Mouse (Mus musculus): ENCODE measurements around the gene Fgfr2. TPM values are rescaled to one million over a fixed set of nuclear protein-coding genes. Genes with fewer than 3 reads are reported as not detected.

The Fgfr2 gene
- polyA plus RNA-seq, 1 experiment from 2014 or later = 34.1 TPM

GRCm38 (mm10) chr7:130773914-130774630 lies 2349.1 kb downstream of the Fgfr2 start, which contains the start of gene Btbd16:
Btbd16 (plus strand) TSS chr7:130774069.
- H3K4me2 ChIP-seq = no peak within 1 kb of the TSS
- H3K9me3 ChIP-seq (replicated peaks) = no peaks in the 10 kb centered on the region
- H3K4me3 ChIP-seq = no peak within 1 kb of the TSS
- WGBS = 45% methylated on average over 9 of the region's 9 CpGs
- H3K4me1 ChIP-seq (replicated peaks) = peaks cover 9% of the 10 kb centered on the region
- H3K36me3 ChIP-seq = no peaks in the 10 kb centered on the region
- H3K27ac ChIP-seq (ENCODE audit: poor library complexity, severe bottlenecking) = no peak within 1 kb of the TSS
- peak; percentile 18; the same call in 1 of the 2 replicates for ATAC-seq (ENCODE audit: insufficient number of reproducible peaks, low FRiP score)
- H3K9ac ChIP-seq = no peak within 1 kb of the TSS
- no peaks in the 10 kb centered on the region for H3K27me3 ChIP-seq (replicated peaks)

- Histone ChIP-seq H3K27me3 (replicated peaks) (no peaks in the 10 kb centered on the region), H3K27ac (ENCODE audit: poor library complexity, severe bottlenecking) (no peak overlapping the region), H3K4me2 (no peak overlapping the region), H3K4me3 (no peak overlapping the region), H3K9ac (no peak overlapping the region), H3K9me3 (replicated peaks) (no peaks in the 10 kb centered on the region), H3K36me3 (no peaks in the 10 kb centered on the region), H3K4me1 (replicated peaks) (peaks cover 9% of the 10 kb centered on the region)
- WGBS = 53% methylated on average over 11 of the region's 11 CpGs
- ATAC-seq (ENCODE audit: insufficient number of reproducible peaks, low FRiP score) = no peak
Measured at GRCm38 (mm10) chr7:130773171-130773830, 2349.8 kb downstream of the Fgfr2 start.

GRCm38 (mm10) chr7:130770707-130771106 lies 2352.4 kb downstream of the Fgfr2 start:
- no peak for ATAC-seq (ENCODE audit: insufficient number of reproducible peaks, low FRiP score)
- WGBS = 34% methylated on average over 3 of the region's 3 CpGs
- H3K4me3 ChIP-seq = no peak overlapping the region
- no peak overlapping the region for H3K9ac ChIP-seq
- 0 out of 2 replicates have a peak, but pooled peaks cover under 1% of the 10 kb centered on the region for H3K36me3 ChIP-seq
- peaks cover 14% of the 10 kb centered on the region for H3K4me1 ChIP-seq (replicated peaks)
- H3K9me3 ChIP-seq (replicated peaks) = no peaks in the 10 kb centered on the region
- H3K27ac ChIP-seq (ENCODE audit: poor library complexity, severe bottlenecking) = no peak overlapping the region
- H3K27me3 ChIP-seq (replicated peaks) = no peaks in the 10 kb centered on the region
- H3K4me2 ChIP-seq = no peak overlapping the region

GRCm38 (mm10) chr7:130768151-130768550 lies 2355.0 kb downstream of the Fgfr2 start:
- Histone ChIP-seq H3K9me3 (replicated peaks) (no peaks in the 10 kb centered on the region), H3K9ac (no peak overlapping the region), H3K27me3 (replicated peaks) (no peaks in the 10 kb centered on the region), H3K4me1 (replicated peaks) (peaks cover 5% of the 10 kb centered on the region; the same call in 1 of the 2 replicates), H3K27ac (ENCODE audit: poor library complexity, severe bottlenecking) (no peak overlapping the region), H3K4me3 (no peak overlapping the region), H3K4me2 (no peak overlapping the region), H3K36me3 (peaks cover 19% of the 10 kb centered on the region)
- no peak for ATAC-seq (ENCODE audit: insufficient number of reproducible peaks, low FRiP score)
- 85% methylated on average over 4 of the region's 4 CpGs for WGBS

GRCm38 (mm10) chr7:130766411-130767170 lies 2356.6 kb downstream of the Fgfr2 start:
- no peak overlapping the region for H3K9ac ChIP-seq
- no peaks in the 10 kb centered on the region for H3K9me3 ChIP-seq (replicated peaks)
- H3K4me3 ChIP-seq = no peak overlapping the region
- 60% methylated on average over 30 of the region's 30 CpGs for WGBS
- H3K36me3 ChIP-seq = peaks cover 20% of the 10 kb centered on the region
- H3K27ac ChIP-seq (ENCODE audit: poor library complexity, severe bottlenecking) = no peak overlapping the region
- no peaks in the 10 kb centered on the region for H3K27me3 ChIP-seq (replicated peaks)
- peaks cover 14% of the 10 kb centered on the region for H3K4me1 ChIP-seq (replicated peaks)
- ATAC-seq (ENCODE audit: insufficient number of reproducible peaks, low FRiP score) = no peak
- H3K4me2 ChIP-seq = peak overlapping the region; percentile 26

- no peak for ATAC-seq (ENCODE audit: insufficient number of reproducible peaks, low FRiP score)
- Histone ChIP-seq H3K27me3 (replicated peaks) (no peaks in the 10 kb centered on the region), H3K9me3 (replicated peaks) (no peaks in the 10 kb centered on the region), H3K27ac (ENCODE audit: poor library complexity, severe bottlenecking) (no peak overlapping the region), H3K4me2 (no peak overlapping the region), H3K9ac (no peak overlapping the region), H3K4me3 (no peak overlapping the region), H3K4me1 (replicated peaks) (peaks cover 14% of the 10 kb centered on the region), H3K36me3 (peaks cover 44% of the 10 kb centered on the region)
- WGBS = 94% methylated on average over 17 of the region's 17 CpGs
Measured at GRCm38 (mm10) chr7:130764160-130764559, 2359.0 kb downstream of the Fgfr2 start.

GRCm38 (mm10) chr7:130762071-130762897 lies 2360.9 kb downstream of the Fgfr2 start:
- H3K36me3 ChIP-seq = peaks cover 62% of the 10 kb centered on the region
- no peak overlapping the region for H3K4me3 ChIP-seq
- H3K27ac ChIP-seq (ENCODE audit: poor library complexity, severe bottlenecking) = 0 out of 2 replicates have a peak overlapping the region, but pooled peaks have one; percentile 46
- no peak overlapping the region for H3K9ac ChIP-seq
- no peaks in the 10 kb centered on the region for H3K9me3 ChIP-seq (replicated peaks)
- peak; percentile 43; the same call in 1 of the 2 replicates for ATAC-seq (ENCODE audit: insufficient number of reproducible peaks, low FRiP score)
- no peaks in the 10 kb centered on the region for H3K27me3 ChIP-seq (replicated peaks)
- H3K4me2 ChIP-seq = 0 out of 2 replicates have a peak overlapping the region, but pooled peaks have one; percentile 15
- 28% methylated on average over 17 of the region's 17 CpGs for WGBS
- peaks cover 14% of the 10 kb centered on the region for H3K4me1 ChIP-seq (replicated peaks)

GRCm38 (mm10) chr7:130757326-130757865 lies 2365.8 kb downstream of the Fgfr2 start:
- Histone ChIP-seq H3K4me3 (no peak overlapping the region), H3K27me3 (replicated peaks) (no peaks in the 10 kb centered on the region), H3K9ac (no peak overlapping the region), H3K9me3 (replicated peaks) (no peaks in the 10 kb centered on the region), H3K27ac (ENCODE audit: poor library complexity, severe bottlenecking) (no peak overlapping the region), H3K36me3 (peaks cover 75% of the 10 kb centered on the region), H3K4me1 (replicated peaks) (peaks cover 36% of the 10 kb centered on the region), H3K4me2 (no peak overlapping the region)
- no peak for ATAC-seq (ENCODE audit: insufficient number of reproducible peaks, low FRiP score)
- 74% methylated on average over 11 of the region's 11 CpGs for WGBS

- Histone ChIP-seq H3K9ac (no peak overlapping the region; the same call in 1 of the 2 replicates), H3K36me3 (peaks cover 82% of the 10 kb centered on the region), H3K4me3 (no peak overlapping the region), H3K27me3 (replicated peaks) (no peaks in the 10 kb centered on the region), H3K9me3 (replicated peaks) (no peaks in the 10 kb centered on the region), H3K4me1 (replicated peaks) (peaks cover 37% of the 10 kb centered on the region), H3K4me2 (no peak overlapping the region), H3K27ac (ENCODE audit: poor library complexity, severe bottlenecking) (peak overlapping the region; percentile 76)
- WGBS = 49% methylated on average over 7 of the region's 7 CpGs
- no peak for ATAC-seq (ENCODE audit: insufficient number of reproducible peaks, low FRiP score)
Measured at GRCm38 (mm10) chr7:130756343-130756835, 2366.8 kb downstream of the Fgfr2 start.

- peaks cover 78% of the 10 kb centered on the region for H3K36me3 ChIP-seq
- H3K9me3 ChIP-seq (replicated peaks) = no peaks in the 10 kb centered on the region
- 77% methylated on average over 2 of the region's 2 CpGs for WGBS
- ATAC-seq (ENCODE audit: insufficient number of reproducible peaks, low FRiP score) = 0 out of 2 replicates have a peak, but pooled peaks have one; percentile 26
- no peak overlapping the region for H3K9ac ChIP-seq
- peaks cover 53% of the 10 kb centered on the region for H3K4me1 ChIP-seq (replicated peaks)
- no peak overlapping the region for H3K4me2 ChIP-seq
- no peak overlapping the region for H3K4me3 ChIP-seq
- no peaks in the 10 kb centered on the region for H3K27me3 ChIP-seq (replicated peaks)
- no peak overlapping the region for H3K27ac ChIP-seq (ENCODE audit: poor library complexity, severe bottlenecking)
Measured at GRCm38 (mm10) chr7:130754790-130755189, 2368.4 kb downstream of the Fgfr2 start.
